Mouse (Mus musculus): ENCODE results near the gene Gen1. TPM values are rescaled to one million over a fixed set of nuclear protein-coding genes. Genes with fewer than 3 reads are reported as not detected.

Gen1 gene
- 0.35 and 1.8 TPM in 2 replicates for polyA plus RNA-seq (2012; ENCODE audit: low replicate concordance)

GRCm38 (mm10) chr12:11265382-11266281 is at the start of gene Gen1, which contains the start of gene Smc6:
TSS of gene Gen1 (minus strand) at chr12:11265801.
TSS of gene Smc6 (plus strand) at chr12:11265886.

GRCm38 (mm10) chr12:11208872-11209271 is 56.7 kb downstream of the Gen1 start, which contains the start of gene Msgn1:
TSS of gene Msgn1 (minus strand) at chr12:11208972.

Other genes starting within 250 kb of the Gen1 start
- not detected in 2 replicates for gene Kcns3, start 114.7 kb downstream of the Gen1 start, polyA plus RNA-seq (2012; ENCODE audit: low replicate concordance)
- gene Msgn1, start 56.8 kb downstream of the Gen1 start, polyA plus RNA-seq (2012; ENCODE audit: low replicate concordance), result 0.55 TPM in 1 of 2 replicates, not detected in the other
- 43.7 and 74.5 TPM in 2 replicates for gene Smc6, start 85 bp upstream of the Gen1 start, polyA plus RNA-seq (2012; ENCODE audit: low replicate concordance)
- not detected in 2 replicates for gene Vsnl1, start 170.8 kb upstream of the Gen1 start, polyA plus RNA-seq (2012; ENCODE audit: low replicate concordance)
- not detected in 2 replicates for gene Rad51ap2, start 190.3 kb upstream of the Gen1 start, polyA plus RNA-seq (2012; ENCODE audit: low replicate concordance)